Mouse (Mus musculus): ENCODE measurements around the gene Ubac1. TPM values are rescaled to one million over a fixed set of nuclear protein-coding genes. Genes with fewer than 3 reads are reported as not detected.

Ubac1 gene
- polyA plus RNA-seq (2015; fragmentation: Nextera tagmentation; extraction: Ambion mirVana), result 93.8 and 97.1 TPM in 2 replicates

DNA sequence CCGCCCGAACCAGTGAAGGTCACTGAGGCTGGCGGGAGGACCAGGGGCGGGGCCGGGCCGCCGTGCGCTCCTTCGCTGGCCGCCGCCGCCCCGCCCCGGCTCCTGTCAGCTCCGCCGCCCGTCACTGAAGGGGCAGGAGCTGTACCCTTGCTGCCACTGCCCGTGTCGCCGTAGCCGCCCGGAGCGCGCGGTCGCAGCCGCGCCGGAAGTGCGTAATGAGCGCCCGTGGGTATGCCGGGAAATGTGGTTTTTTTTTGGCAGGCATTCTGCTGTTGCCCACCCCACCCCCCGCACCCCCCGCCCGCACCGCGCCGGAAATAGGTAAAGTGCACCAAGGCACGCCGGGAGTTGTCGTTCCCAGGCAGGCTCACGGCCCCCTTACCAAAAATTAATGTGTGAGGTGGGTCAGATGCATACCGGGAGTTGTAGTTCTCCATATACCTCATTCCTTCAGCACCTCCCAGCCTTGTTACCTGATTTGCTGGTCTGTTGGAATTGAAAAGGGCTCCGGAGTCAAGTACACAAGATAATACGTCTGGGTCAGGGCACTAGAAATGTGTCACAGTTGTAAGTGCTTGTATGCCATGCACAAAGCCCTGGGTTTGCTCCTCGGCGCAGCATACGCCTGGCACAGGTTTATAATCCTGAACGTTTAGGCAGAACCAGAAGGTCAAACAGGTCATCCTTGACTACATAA lies at the start of gene Ubac1:
Ubac1 (minus strand) TSS at position 187 of the 697 bp plus-strand sequence.
- no peaks in the 10 kb centered on the region for H3K9me3 ChIP-seq (replicated peaks)
- peak within 1 kb of the TSS; percentile 85 for H3K4me2 ChIP-seq (replicated peaks)
- H3K4me1 ChIP-seq, result peaks cover 14% of the 10 kb centered on the region
- WGBS, result 6% methylated on average over 50 of the region's 50 CpGs
- H3K36me3 ChIP-seq, result no peaks in the 10 kb centered on the region
- H3K4me3 ChIP-seq (replicated peaks), result peak within 1 kb of the TSS; percentile 71
- H3K27me3 ChIP-seq, result 0 out of 2 replicates have a peak, but pooled peaks cover 3% of the 10 kb centered on the region
- peak within 1 kb of the TSS; percentile 76 for H3K9ac ChIP-seq
- peak; percentile 94 for ATAC-seq (ENCODE audit: insufficient number of reproducible peaks, low FRiP score, low TSS enrichment, low read depth)
- H3K27ac ChIP-seq (replicated peaks), result peak within 1 kb of the TSS; percentile 81

DNA sequence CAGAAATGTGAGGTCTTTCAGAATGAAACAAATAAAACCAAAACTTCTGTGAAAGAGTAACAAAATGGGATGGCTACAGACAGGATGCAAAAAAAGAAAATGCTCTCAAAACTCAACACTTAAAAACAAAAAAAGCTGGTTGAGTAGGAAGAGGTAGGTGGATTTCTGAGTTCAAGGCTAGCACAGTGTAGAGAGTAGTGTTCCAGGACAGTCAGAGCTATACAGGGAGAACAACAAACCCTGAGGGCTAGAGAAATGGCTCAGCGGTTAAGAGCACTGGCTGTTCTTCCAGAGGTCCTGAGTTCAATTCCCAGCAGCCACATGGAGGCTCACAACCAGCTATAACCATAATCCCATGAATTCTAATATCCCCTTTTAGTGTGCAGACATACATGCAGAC lies 47.0 kb upstream of the Ubac1 start:
- no peak overlapping the region for H3K27ac ChIP-seq (replicated peaks)
- H3K36me3 ChIP-seq, result no peaks in the 10 kb centered on the region
- H3K9ac ChIP-seq, result no peak overlapping the region
- H3K9me3 ChIP-seq (replicated peaks), result no peaks in the 10 kb centered on the region
- no peak overlapping the region for H3K4me3 ChIP-seq (replicated peaks)
- 69% methylated on average over 1 of the region's 1 CpGs for WGBS
- no peak for ATAC-seq (ENCODE audit: insufficient number of reproducible peaks, low FRiP score, low TSS enrichment, low read depth)
- H3K27me3 ChIP-seq, result no peaks in the 10 kb centered on the region
- no peak overlapping the region for H3K4me2 ChIP-seq (replicated peaks)
- H3K4me1 ChIP-seq, result peaks cover 14% of the 10 kb centered on the region; the same call in 1 of the 2 replicates

GRCm38 (mm10) chr2:26068175-26068574 lies 46.6 kb upstream of the Ubac1 start:
- WGBS, result 74% methylated on average over 7 of the region's 7 CpGs
- Histone ChIP-seq H3K36me3 (no peaks in the 10 kb centered on the region), H3K4me2 (replicated peaks) (no peak overlapping the region), H3K9ac (no peak overlapping the region), H3K27me3 (no peaks in the 10 kb centered on the region), H3K4me3 (replicated peaks) (no peak overlapping the region), H3K9me3 (replicated peaks) (no peaks in the 10 kb centered on the region), H3K4me1 (peaks cover 14% of the 10 kb centered on the region; the same call in 1 of the 2 replicates), H3K27ac (replicated peaks) (no peak overlapping the region)
- ATAC-seq (ENCODE audit: insufficient number of reproducible peaks, low FRiP score, low TSS enrichment, low read depth), result no peak

DNA sequence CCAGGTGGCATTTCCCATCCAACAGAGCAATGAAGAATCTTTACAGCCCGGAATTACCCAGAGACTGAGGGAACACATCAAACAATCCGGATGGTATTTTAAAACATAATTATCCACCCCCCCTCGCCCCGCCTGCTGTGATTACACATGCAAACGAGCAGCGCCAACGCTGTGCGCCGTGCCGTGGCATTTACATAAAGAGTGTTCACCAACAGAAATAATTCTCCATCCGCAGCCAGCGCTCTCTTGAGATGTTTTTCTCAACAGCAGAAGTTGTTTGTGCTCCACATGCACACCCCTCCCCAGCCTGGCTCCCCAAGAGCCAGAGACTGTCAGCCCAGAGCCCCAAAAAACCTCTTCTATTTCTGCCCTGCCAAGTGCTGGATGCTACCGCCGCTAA lies 45.0 kb upstream of the Ubac1 start:
- Histone ChIP-seq H3K27me3 (no peaks in the 10 kb centered on the region), H3K9me3 (replicated peaks) (no peaks in the 10 kb centered on the region), H3K4me2 (replicated peaks) (no peak overlapping the region), H3K4me1 (peaks cover 14% of the 10 kb centered on the region; the same call in 1 of the 2 replicates), H3K9ac (no peak overlapping the region), H3K36me3 (no peaks in the 10 kb centered on the region), H3K27ac (replicated peaks) (no peak overlapping the region), H3K4me3 (replicated peaks) (no peak overlapping the region)
- WGBS, result 74% methylated on average over 14 of the region's 14 CpGs
- ATAC-seq (ENCODE audit: insufficient number of reproducible peaks, low FRiP score, low TSS enrichment, low read depth), result no peak

- H3K9ac ChIP-seq, result no peak overlapping the region
- no peak overlapping the region for H3K4me2 ChIP-seq (replicated peaks)
- no peaks in the 10 kb centered on the region for H3K27me3 ChIP-seq
- 78% methylated on average over 13 of the region's 13 CpGs for WGBS
- peaks cover 4% of the 10 kb centered on the region for H3K36me3 ChIP-seq
- ATAC-seq (ENCODE audit: insufficient number of reproducible peaks, low FRiP score, low TSS enrichment, low read depth), result no peak
- H3K27ac ChIP-seq (replicated peaks), result no peak overlapping the region
- H3K4me3 ChIP-seq (replicated peaks), result no peak overlapping the region
- H3K4me1 ChIP-seq, result 0 out of 2 replicates have a peak, but pooled peaks cover 10% of the 10 kb centered on the region
- no peaks in the 10 kb centered on the region for H3K9me3 ChIP-seq (replicated peaks)
Measured at GRCm38 (mm10) chr2:26062742-26063427, 41.3 kb upstream of the Ubac1 start.

DNA sequence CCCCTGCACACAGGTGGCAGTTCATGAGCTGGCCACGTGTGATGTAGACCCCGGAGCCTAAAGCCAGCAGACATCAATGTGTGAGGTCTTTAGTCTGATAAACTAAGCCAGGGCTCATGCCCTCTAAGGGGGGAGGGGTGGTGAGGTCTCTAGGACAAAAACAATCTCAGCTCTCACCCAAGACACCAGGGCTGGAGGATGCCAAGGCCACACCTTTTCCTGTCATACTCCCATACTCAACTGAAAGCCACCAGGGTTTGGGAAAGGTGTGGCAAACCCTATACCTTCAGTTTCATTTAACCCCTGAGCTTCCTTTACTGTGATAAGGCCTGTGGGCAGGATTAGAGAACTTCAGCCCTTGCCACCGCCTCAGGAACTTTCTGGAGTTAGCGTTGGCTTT lies 40.7 kb upstream of the Ubac1 start:
- no peak for ATAC-seq (ENCODE audit: insufficient number of reproducible peaks, low FRiP score, low TSS enrichment, low read depth)
- H3K4me1 ChIP-seq, result 0 out of 2 replicates have a peak, but pooled peaks cover 10% of the 10 kb centered on the region
- H3K27ac ChIP-seq (replicated peaks), result no peak overlapping the region
- H3K4me2 ChIP-seq (replicated peaks), result no peak overlapping the region
- H3K27me3 ChIP-seq, result no peaks in the 10 kb centered on the region
- 66% methylated on average over 4 of the region's 4 CpGs for WGBS
- no peaks in the 10 kb centered on the region for H3K9me3 ChIP-seq (replicated peaks)
- no peak overlapping the region for H3K9ac ChIP-seq
- H3K4me3 ChIP-seq (replicated peaks), result no peak overlapping the region
- H3K36me3 ChIP-seq, result peaks cover 4% of the 10 kb centered on the region

- 50% methylated on average over 21 of the region's 21 CpGs for WGBS
- Histone ChIP-seq H3K4me2 (replicated peaks) (no peak overlapping the region), H3K4me1 (0 out of 2 replicates have a peak, but pooled peaks cover 10% of the 10 kb centered on the region), H3K27me3 (no peaks in the 10 kb centered on the region), H3K9me3 (replicated peaks) (no peaks in the 10 kb centered on the region), H3K36me3 (peaks cover 4% of the 10 kb centered on the region), H3K27ac (replicated peaks) (no peak overlapping the region), H3K9ac (no peak overlapping the region), H3K4me3 (replicated peaks) (no peak overlapping the region)
- ATAC-seq (ENCODE audit: insufficient number of reproducible peaks, low FRiP score, low TSS enrichment, low read depth), result no peak
Measured at GRCm38 (mm10) chr2:26061018-26061666, 39.6 kb upstream of the Ubac1 start.

GRCm38 (mm10) chr2:26057053-26057452 lies 35.5 kb upstream of the Ubac1 start:
- no peak overlapping the region for H3K4me3 ChIP-seq (replicated peaks)
- 81% methylated on average over 7 of the region's 7 CpGs for WGBS
- H3K9me3 ChIP-seq (replicated peaks), result no peaks in the 10 kb centered on the region
- H3K27me3 ChIP-seq, result no peaks in the 10 kb centered on the region
- ATAC-seq (ENCODE audit: insufficient number of reproducible peaks, low FRiP score, low TSS enrichment, low read depth), result no peak
- H3K9ac ChIP-seq, result no peak overlapping the region
- H3K27ac ChIP-seq (replicated peaks), result no peak overlapping the region
- H3K4me2 ChIP-seq (replicated peaks), result no peak overlapping the region
- no peaks in the 10 kb centered on the region for H3K4me1 ChIP-seq
- H3K36me3 ChIP-seq, result peaks cover 4% of the 10 kb centered on the region

- Histone ChIP-seq H3K4me3 (replicated peaks) (no peak overlapping the region), H3K9ac (no peak overlapping the region), H3K4me2 (replicated peaks) (no peak overlapping the region), H3K9me3 (replicated peaks) (no peaks in the 10 kb centered on the region), H3K4me1 (no peaks in the 10 kb centered on the region), H3K27me3 (no peaks in the 10 kb centered on the region), H3K27ac (replicated peaks) (no peak overlapping the region), H3K36me3 (peaks cover 4% of the 10 kb centered on the region)
- no peak for ATAC-seq (ENCODE audit: insufficient number of reproducible peaks, low FRiP score, low TSS enrichment, low read depth)
- WGBS, result 70% methylated on average over 5 of the region's 5 CpGs
Measured at GRCm38 (mm10) chr2:26056226-26056625, 34.7 kb upstream of the Ubac1 start.

- no peak overlapping the region for H3K27ac ChIP-seq (replicated peaks)
- no peak overlapping the region for H3K9ac ChIP-seq
- no peaks in the 10 kb centered on the region for H3K9me3 ChIP-seq (replicated peaks)
- H3K4me2 ChIP-seq (replicated peaks), result no peak overlapping the region
- 49% methylated on average over 2 of the region's 2 CpGs for WGBS
- no peak overlapping the region for H3K4me3 ChIP-seq (replicated peaks)
- no peaks in the 10 kb centered on the region for H3K27me3 ChIP-seq
- ATAC-seq (ENCODE audit: insufficient number of reproducible peaks, low FRiP score, low TSS enrichment, low read depth), result no peak
- peaks cover 4% of the 10 kb centered on the region for H3K36me3 ChIP-seq
- no peaks in the 10 kb centered on the region for H3K4me1 ChIP-seq
Measured at GRCm38 (mm10) chr2:26055747-26056102, 34.2 kb upstream of the Ubac1 start.

DNA sequence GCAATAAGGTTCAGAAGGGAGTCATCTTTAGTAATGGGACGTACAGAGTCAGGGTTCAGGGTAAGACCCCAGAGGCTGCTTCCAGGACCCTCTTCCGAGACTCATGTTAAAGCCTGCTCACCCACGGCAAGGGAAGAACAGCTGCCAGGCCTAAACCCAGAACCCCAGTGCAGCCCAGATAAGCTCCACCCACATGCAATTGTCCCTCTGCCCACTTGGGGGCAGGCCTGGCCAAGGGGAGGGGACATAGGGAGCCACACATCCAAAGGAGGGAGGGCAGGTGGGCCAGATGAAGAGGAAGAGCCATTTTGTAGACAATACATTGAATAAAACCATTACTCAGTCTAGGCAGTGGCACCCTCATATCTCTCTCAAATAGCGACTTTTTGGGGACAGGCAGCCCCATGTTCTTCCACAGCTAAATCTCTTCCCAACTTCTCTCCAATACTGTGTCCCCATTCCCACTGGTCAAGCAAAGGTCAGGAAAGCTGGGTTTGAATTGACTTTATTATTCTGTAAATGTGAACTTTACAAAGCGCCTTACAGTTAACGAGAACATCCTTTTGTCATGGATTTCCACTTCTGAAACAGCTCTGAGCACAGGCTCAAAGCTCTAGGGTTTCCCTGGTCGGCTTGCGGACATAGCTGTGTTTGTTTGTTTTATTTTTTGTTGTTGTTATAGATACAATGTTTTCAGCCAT lies 33.6 kb upstream of the Ubac1 start:
- Histone ChIP-seq H3K36me3 (peaks cover 4% of the 10 kb centered on the region), H3K27me3 (no peaks in the 10 kb centered on the region), H3K27ac (replicated peaks) (no peak overlapping the region), H3K4me3 (replicated peaks) (no peak overlapping the region), H3K4me1 (no peaks in the 10 kb centered on the region), H3K4me2 (replicated peaks) (no peak overlapping the region), H3K9ac (no peak overlapping the region), H3K9me3 (replicated peaks) (no peaks in the 10 kb centered on the region)
- 36% methylated on average over 8 of the region's 8 CpGs for WGBS
- peak; percentile 59 for ATAC-seq (ENCODE audit: insufficient number of reproducible peaks, low FRiP score, low TSS enrichment, low read depth)
